Mouse (Mus musculus) liver, embryonic 15.5 days (tissue): ENCODE results near the gene Esrrg. TPM values are rescaled to one million over a fixed set of nuclear protein-coding genes. Genes with fewer than 3 reads are reported as not detected.

Experiments
- ATAC-seq: fragments of 200-750 bp; cut with Nextera tagmentation; 2 replicates; pipeline ENCODE4 v1.8.0; 2017; ENCODE audit warnings: moderate number of reproducible peaks, mild to moderate bottlenecking, moderate library complexity; ENCODE audit not compliant: insufficient read depth
- H3K27ac ChIP-seq: fragments of 300-500 bp; sonication (generic); replicated peaks from 2 replicates; pipeline ENCODE4 v1.5.1; 2015; ENCODE audit warnings: mild to moderate bottlenecking, inconsistent platforms
- H3K27me3 ChIP-seq: fragments of 300-500 bp; sonication (generic); 2 replicates; pipeline ENCODE4 v1.6.1; 2015; ENCODE audit warnings: mild to moderate bottlenecking, inconsistent platforms
- H3K36me3 ChIP-seq: fragments of 300-500 bp; sonication (generic); replicated peaks from 2 replicates; pipeline ENCODE4 v1.6.1; 2015; ENCODE audit warnings: moderate library complexity, mild to moderate bottlenecking, inconsistent platforms
- H3K4me1 ChIP-seq: fragments of 300-500 bp; sonication (generic); replicated peaks from 2 replicates; pipeline ENCODE4 v1.6.1; 2015; ENCODE audit warnings: inconsistent platforms
- H3K4me2 ChIP-seq: fragments of 300-500 bp; sonication (generic); 2 replicates; pipeline ENCODE4 v1.6.1; 2015; ENCODE audit warnings: moderate library complexity, mild to moderate bottlenecking, inconsistent platforms
- H3K4me3 ChIP-seq: fragments of 300-500 bp; sonication (generic); replicated peaks from 2 replicates; pipeline ENCODE4 v1.5.1; 2015; ENCODE audit warnings: mild to moderate bottlenecking, inconsistent platforms
- H3K9ac ChIP-seq: fragments of 300-500 bp; sonication (generic); 2 replicates; pipeline ENCODE4 v1.6.1; 2015; ENCODE audit warnings: moderate library complexity, mild to moderate bottlenecking, inconsistent platforms
- H3K9me3 ChIP-seq: fragments of 300-500 bp; sonication (generic); replicated peaks from 2 replicates; pipeline ENCODE4 v1.6.1; 2016; ENCODE audit warnings: inconsistent platforms
- WGBS: fragments of 180-500 bp; shearing (Covaris S2); methylation state at CpG from one replicate; pipeline ENCODE4 v1.1.7; 2015; ENCODE audit warnings: mixed read lengths; ENCODE audit not compliant: insufficient replicate concordance; 5-methylcytosine and 5-hydroxymethylcytosine counted together
- polyA plus RNA-seq: library from polyadenylated mRNA; unstranded; fragments of >200 nt; fragmentation: Nextera tagmentation; extraction: Ambion mirVana; gene quantifications from 2 replicates; pipeline ENCODE4 v1.2.1, GENCODE M21; 2015

Esrrg gene
- polyA plus RNA-seq, 1 experiment from 2014 or later = 0.22 TPM

DNA sequence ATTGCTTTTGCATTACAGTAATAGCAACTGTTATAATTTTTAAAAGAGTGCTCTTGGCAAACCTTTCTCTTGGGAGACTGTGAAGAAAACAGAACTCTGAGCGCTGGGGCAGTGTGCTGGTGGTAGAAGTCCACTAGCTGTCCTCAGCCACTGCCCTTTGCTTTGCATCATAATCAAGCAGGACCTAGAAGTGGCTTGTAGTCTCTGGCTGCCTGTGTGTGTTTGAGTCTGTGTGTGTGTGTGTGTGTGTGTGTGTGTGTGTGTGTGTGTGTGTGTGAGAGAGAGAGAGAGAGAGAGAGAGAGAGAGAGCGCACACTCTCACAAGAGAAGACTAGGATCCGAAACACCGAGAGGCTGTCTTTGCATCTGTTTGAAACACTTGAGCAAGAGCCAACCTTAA, 390.5 kb downstream of the Esrrg start:
- Histone ChIP-seq H3K9me3 (no peaks in the 10 kb centered on the region), H3K9ac (no peak overlapping the region), H3K4me3 (no peak overlapping the region), H3K36me3 (no peaks in the 10 kb centered on the region), H3K27ac (no peak overlapping the region), H3K4me1 (no peaks in the 10 kb centered on the region), H3K4me2 (no peak overlapping the region), H3K27me3 (peaks cover 14% of the 10 kb centered on the region)
- WGBS = 61% methylated on average over 4 of the region's 4 CpGs
- no peak for ATAC-seq

GRCm38 (mm10) chr1:188000189-188000588, 391.6 kb downstream of the Esrrg start:
- 69% methylated on average over 8 of the region's 8 CpGs for WGBS
- no peak for ATAC-seq
- Histone ChIP-seq H3K27ac (no peak overlapping the region), H3K4me1 (no peaks in the 10 kb centered on the region), H3K9ac (no peak overlapping the region), H3K4me2 (no peak overlapping the region), H3K36me3 (no peaks in the 10 kb centered on the region), H3K27me3 (peaks cover 14% of the 10 kb centered on the region), H3K4me3 (no peak overlapping the region), H3K9me3 (no peaks in the 10 kb centered on the region)

DNA sequence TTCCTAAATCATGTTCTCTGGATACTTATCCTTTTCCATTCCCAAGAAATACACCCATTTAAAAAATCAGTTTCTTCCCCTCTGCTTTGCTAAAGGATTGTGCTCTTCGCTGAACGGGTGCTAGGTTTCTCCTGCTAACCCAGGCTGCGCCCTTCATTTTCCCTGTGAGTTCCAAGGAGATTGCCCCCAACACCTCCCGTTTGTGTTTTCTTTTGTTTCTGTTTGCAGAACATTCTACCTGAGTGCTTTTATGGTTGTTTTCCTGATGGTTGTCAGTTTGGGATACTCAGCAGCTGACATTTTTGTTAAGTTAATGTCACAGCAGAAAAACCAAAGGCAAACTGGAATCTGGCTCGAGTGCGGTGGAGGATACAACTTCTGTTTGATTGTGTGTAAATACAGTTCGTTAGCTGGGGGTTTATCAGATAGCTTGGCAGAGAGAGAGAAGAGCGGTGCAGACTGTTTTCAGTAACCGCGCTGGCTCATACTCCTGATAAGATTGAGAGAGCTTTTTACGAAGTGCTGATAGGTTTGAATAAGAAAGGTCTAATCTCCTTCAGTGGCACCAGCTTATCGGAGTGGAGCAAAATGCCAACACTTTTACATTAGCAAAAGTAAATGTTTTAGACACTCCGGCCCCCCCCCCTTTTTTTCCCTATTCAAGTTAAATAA, 398.4 kb downstream of the Esrrg start:
- no peak for ATAC-seq
- no peaks in the 10 kb centered on the region for H3K4me1 ChIP-seq
- H3K27ac ChIP-seq = no peak overlapping the region
- no peaks in the 10 kb centered on the region for H3K9me3 ChIP-seq
- WGBS = 34% methylated on average over 13 of the region's 13 CpGs
- no peak overlapping the region for H3K4me2 ChIP-seq
- H3K27me3 ChIP-seq = 0 out of 2 replicates have a peak, but pooled peaks cover 7% of the 10 kb centered on the region
- H3K9ac ChIP-seq = no peak overlapping the region
- H3K4me3 ChIP-seq = no peak overlapping the region
- H3K36me3 ChIP-seq = no peaks in the 10 kb centered on the region

- H3K4me1 ChIP-seq = no peaks in the 10 kb centered on the region
- H3K9ac ChIP-seq = no peak overlapping the region
- H3K27ac ChIP-seq = no peak overlapping the region
- 0 out of 2 replicates have a peak, but pooled peaks cover 4% of the 10 kb centered on the region for H3K27me3 ChIP-seq
- ATAC-seq = no peak
- no peaks in the 10 kb centered on the region for H3K36me3 ChIP-seq
- no peak overlapping the region for H3K4me3 ChIP-seq
- no peak overlapping the region for H3K4me2 ChIP-seq
- WGBS = 45% methylated on average over 13 of the region's 13 CpGs
- H3K9me3 ChIP-seq = no peaks in the 10 kb centered on the region
Measured at GRCm38 (mm10) chr1:188008476-188008875, 399.9 kb downstream of the Esrrg start.

DNA sequence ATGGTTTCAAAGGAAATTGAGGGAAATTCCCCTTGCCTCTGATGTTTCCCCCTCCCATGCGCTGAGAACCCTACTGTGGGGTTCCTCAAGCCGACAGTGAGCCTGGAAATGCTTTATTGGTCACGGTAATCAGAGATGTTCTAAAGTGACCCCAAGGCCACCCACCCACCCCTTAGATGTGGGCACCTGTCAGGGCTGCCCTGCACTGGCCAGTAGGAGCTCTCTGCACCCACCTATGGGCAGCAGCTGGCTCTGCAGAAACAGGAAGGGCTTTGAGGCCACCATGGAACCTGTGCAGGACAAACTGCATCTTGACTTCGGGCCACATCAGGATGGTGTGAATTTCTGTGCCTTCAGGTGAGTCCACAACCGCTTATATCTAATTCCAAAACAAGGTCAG, 401.3 kb downstream of the Esrrg start:
- H3K9me3 ChIP-seq = no peaks in the 10 kb centered on the region
- H3K27ac ChIP-seq = no peak overlapping the region
- no peaks in the 10 kb centered on the region for H3K36me3 ChIP-seq
- H3K4me1 ChIP-seq = no peaks in the 10 kb centered on the region
- ATAC-seq = no peak
- no peak overlapping the region for H3K9ac ChIP-seq
- H3K4me3 ChIP-seq = no peak overlapping the region
- 41% methylated on average over 5 of the region's 5 CpGs for whole genome bisulfite sequencing
- H3K4me2 ChIP-seq = no peak overlapping the region
- H3K27me3 ChIP-seq = 0 out of 2 replicates have a peak, but pooled peaks cover 4% of the 10 kb centered on the region

DNA sequence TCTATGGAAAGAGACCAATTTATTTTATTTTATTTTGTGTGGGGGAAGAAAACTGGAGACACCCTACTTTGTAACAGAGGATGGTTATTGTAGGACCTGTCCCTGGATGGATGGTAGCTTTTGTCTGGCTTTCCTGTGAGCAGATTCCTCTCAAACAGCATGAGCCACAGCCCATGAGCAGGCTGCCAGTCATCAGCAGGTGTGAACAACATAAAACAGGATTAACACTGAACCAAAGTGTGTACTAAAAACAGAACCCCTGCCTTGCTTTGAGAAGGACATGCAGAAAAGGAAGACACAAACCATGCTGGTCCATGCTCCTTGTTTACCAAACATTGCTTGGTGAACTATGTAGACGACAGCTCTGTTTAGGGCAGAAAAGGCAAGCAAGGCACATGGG, 402.3 kb downstream of the Esrrg start:
- Histone ChIP-seq H3K36me3 (no peaks in the 10 kb centered on the region), H3K4me2 (no peak overlapping the region), H3K27me3 (0 out of 2 replicates have a peak, but pooled peaks cover 4% of the 10 kb centered on the region), H3K4me1 (no peaks in the 10 kb centered on the region), H3K27ac (no peak overlapping the region), H3K4me3 (no peak overlapping the region), H3K9ac (no peak overlapping the region), H3K9me3 (no peaks in the 10 kb centered on the region)
- WGBS = 50% methylated on average over 1 of the region's 1 CpGs
- ATAC-seq = no peak

DNA sequence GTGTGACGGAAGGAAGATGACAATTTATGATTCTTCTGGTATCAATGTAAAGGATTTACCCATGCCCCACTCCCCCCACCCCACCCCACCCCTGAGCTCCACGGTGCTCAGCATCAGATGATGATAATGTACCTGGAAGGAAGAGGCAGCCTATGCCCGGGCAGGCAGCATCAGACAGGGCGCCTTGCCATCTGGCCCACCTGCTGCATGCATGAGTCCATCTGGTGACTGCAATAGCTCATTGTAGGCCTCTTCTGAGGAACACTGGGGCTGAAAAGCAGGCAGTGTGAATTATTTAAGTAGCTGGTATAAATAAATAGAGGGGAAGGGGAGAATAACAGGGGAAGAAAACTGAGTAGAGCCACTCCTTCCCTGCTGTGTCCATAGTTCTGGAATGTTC, 405.8 kb downstream of the Esrrg start:
- H3K4me3 ChIP-seq = no peak overlapping the region
- ATAC-seq = no peak
- no peaks in the 10 kb centered on the region for H3K27me3 ChIP-seq
- 71% methylated on average over 4 of the region's 4 CpGs for WGBS
- no peak overlapping the region for H3K9ac ChIP-seq
- H3K4me1 ChIP-seq = no peaks in the 10 kb centered on the region
- no peaks in the 10 kb centered on the region for H3K36me3 ChIP-seq
- H3K4me2 ChIP-seq = no peak overlapping the region
- H3K27ac ChIP-seq = no peak overlapping the region
- no peaks in the 10 kb centered on the region for H3K9me3 ChIP-seq

DNA sequence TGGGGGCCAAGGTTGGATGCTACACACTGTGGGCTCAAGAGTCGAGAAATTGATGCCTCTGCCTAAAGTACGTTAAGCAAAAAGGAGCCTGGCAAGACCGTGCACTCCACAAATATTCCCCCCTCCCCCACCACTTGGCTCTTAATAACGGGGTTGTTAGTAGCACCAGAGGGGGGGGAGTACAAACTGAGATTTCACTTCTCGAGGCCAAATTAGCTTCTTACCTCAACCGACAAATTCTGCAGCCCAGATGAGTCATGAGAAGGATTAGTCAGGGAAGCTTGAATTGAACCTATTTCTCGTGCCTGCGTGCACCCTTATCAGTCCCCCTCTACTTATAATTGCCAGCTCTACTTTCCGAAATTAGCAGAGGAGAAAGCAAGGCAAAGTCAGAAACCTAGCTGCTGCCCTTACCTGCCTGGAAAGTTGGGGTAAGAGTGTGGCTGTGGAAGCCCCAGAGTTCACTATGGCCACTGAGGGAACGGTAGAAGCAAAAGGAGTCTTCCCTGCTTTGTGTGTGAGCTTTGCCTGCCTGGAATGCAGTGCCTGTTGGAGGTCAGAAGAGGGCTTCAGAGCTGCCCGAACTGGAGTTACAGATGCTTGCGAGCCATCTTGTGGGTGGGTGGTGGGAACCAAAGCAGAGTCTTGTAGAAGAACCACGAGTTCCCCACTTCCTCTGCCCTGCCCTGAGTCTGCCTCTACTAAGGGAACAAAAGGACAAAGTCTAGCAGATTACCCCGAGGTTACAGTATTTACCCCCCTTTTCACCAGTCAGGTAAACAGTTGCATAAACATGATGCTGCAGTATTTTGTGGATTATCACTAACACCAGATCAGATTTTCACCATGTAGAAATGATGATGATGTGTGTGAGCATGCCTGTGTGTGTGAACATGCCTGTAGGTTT, 409.6 kb downstream of the Esrrg start:
- 45% methylated on average over 14 of the region's 14 CpGs for WGBS
- Histone ChIP-seq H3K9ac (no peak overlapping the region), H3K9me3 (no peaks in the 10 kb centered on the region), H3K4me1 (no peaks in the 10 kb centered on the region), H3K4me2 (no peak overlapping the region), H3K36me3 (no peaks in the 10 kb centered on the region), H3K27ac (no peak overlapping the region), H3K4me3 (no peak overlapping the region), H3K27me3 (no peaks in the 10 kb centered on the region)
- no peak for ATAC-seq

DNA sequence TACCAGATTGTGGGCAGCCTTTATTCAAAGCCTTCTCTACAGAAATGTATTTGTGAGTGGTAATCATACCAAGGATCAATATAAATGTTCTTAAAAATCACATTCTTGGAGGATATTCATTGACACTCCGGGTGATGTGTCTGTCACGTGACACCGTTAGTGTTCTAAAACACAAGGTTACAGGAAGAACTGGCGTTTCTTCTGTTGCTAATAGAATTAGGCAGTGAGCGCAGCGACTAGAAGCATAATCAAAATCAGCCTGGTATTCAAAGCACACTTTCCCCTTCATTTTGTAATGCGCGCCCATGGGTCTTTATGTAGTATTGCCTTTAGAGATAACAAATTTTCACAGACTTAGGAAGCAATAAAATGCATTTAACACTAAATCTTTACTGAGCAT, 420.6 kb downstream of the Esrrg start:
- Histone ChIP-seq H3K4me3 (no peak overlapping the region), H3K4me2 (no peak overlapping the region), H3K9ac (no peak overlapping the region), H3K4me1 (no peaks in the 10 kb centered on the region), H3K27me3 (no peaks in the 10 kb centered on the region), H3K27ac (no peak overlapping the region), H3K9me3 (no peaks in the 10 kb centered on the region), H3K36me3 (no peaks in the 10 kb centered on the region)
- WGBS = 66% methylated on average over 8 of the region's 8 CpGs
- ATAC-seq = no peak

- no peak for ATAC-seq
- no peak overlapping the region for H3K4me2 ChIP-seq
- no peak overlapping the region for H3K27ac ChIP-seq
- no peaks in the 10 kb centered on the region for H3K4me1 ChIP-seq
- H3K9ac ChIP-seq = no peak overlapping the region
- H3K9me3 ChIP-seq = no peaks in the 10 kb centered on the region
- 42% methylated on average over 10 of the region's 10 CpGs for WGBS
- no peak overlapping the region for H3K4me3 ChIP-seq
- H3K36me3 ChIP-seq = no peaks in the 10 kb centered on the region
- no peaks in the 10 kb centered on the region for H3K27me3 ChIP-seq
Measured at GRCm38 (mm10) chr1:188030116-188030515, 421.5 kb downstream of the Esrrg start.

DNA sequence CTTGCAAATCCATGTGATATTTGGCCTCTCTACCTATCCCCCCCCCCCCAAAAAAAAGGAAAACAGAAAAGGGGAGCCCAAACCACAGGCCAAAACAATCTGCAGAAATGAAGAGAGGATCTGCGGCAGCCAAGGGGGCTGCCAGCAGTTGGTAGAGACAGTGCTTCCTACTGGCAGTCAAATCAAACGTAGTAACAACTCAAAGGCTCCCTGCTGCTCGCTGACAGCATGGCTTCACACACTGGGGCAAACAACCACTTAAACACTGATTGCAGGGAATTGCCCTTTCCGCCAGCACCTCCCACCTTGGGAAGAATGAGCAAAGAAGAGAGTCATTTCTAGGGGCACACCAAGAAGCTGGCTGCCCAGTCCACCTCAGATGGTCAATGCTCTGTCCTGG, 422.7 kb downstream of the Esrrg start:
- Histone ChIP-seq H3K4me1 (no peaks in the 10 kb centered on the region), H3K9ac (no peak overlapping the region), H3K9me3 (no peaks in the 10 kb centered on the region), H3K27me3 (no peaks in the 10 kb centered on the region), H3K4me3 (no peak overlapping the region), H3K36me3 (no peaks in the 10 kb centered on the region), H3K4me2 (no peak overlapping the region), H3K27ac (no peak overlapping the region)
- ATAC-seq = no peak
- 45% methylated on average over 4 of the region's 4 CpGs for WGBS
